Mouse (Mus musculus) neural tube, embryonic 14.5 days (tissue): ENCODE data around the gene Aimp1. TPM values are rescaled to one million over a fixed set of nuclear protein-coding genes. Genes with fewer than 3 reads are reported as not detected.

ENCODE experiments used
- ATAC-seq: fragments of 200-750 bp; cut with Nextera tagmentation; 2 replicates; pipeline ENCODE4 v1.8.0; 2017; ENCODE audit warnings: low read depth, mild to moderate bottlenecking, moderate TSS enrichment, moderate library complexity
- H3K27ac ChIP-seq: fragments of 300-500 bp; sonication (generic); 2 replicates; pipeline ENCODE4 v1.5.1; 2014; ENCODE audit warnings: low read depth, mild to moderate bottlenecking, control low read depth, low read length, moderate library complexity, mixed read lengths
- H3K27me3 ChIP-seq: fragments of 300-500 bp; sonication (generic); 2 replicates; pipeline ENCODE4 v1.6.1; 2014; ENCODE audit warnings: low read length; ENCODE audit not compliant: control insufficient read depth, insufficient read depth
- H3K36me3 ChIP-seq: fragments of 300-500 bp; sonication (generic); 2 replicates; pipeline ENCODE4 v1.6.1; 2014; ENCODE audit warnings: low read length, mixed read lengths; ENCODE audit not compliant: control insufficient read depth, insufficient read depth
- H3K4me1 ChIP-seq: fragments of 300-500 bp; sonication (generic); 2 replicates; pipeline ENCODE4 v1.6.1; 2014; ENCODE audit warnings: low read length; ENCODE audit not compliant: control insufficient read depth, insufficient read depth
- H3K4me2 ChIP-seq: fragments of 300-500 bp; sonication (generic); 2 replicates; pipeline ENCODE4 v1.6.1; 2014; ENCODE audit warnings: mild to moderate bottlenecking, low read depth, low read length, control low read depth
- H3K4me3 ChIP-seq: fragments of 300-500 bp; sonication (generic); 2 replicates; pipeline ENCODE4 v1.5.1; 2014; ENCODE audit warnings: low read depth, low read length, control low read depth, mixed read lengths
- H3K9ac ChIP-seq: fragments of 300-500 bp; sonication (generic); replicated peaks from 2 replicates; pipeline ENCODE4 v1.6.1; 2014; ENCODE audit warnings: low read depth, mild to moderate bottlenecking, control low read depth, low read length, mixed read lengths
- H3K9me3 ChIP-seq: fragments of 300-500 bp; sonication (generic); 2 replicates; pipeline ENCODE4 v1.6.1; 2016; ENCODE audit warnings: low read length; ENCODE audit not compliant: control insufficient read depth
- WGBS: fragments of 180-500 bp; shearing (Covaris S2); extraction: QIAGEN DNeasy Blood & Tissue Kit; methylation state at CpG from one replicate; pipeline ENCODE4 v1.1.7; 2014; 5-methylcytosine and 5-hydroxymethylcytosine counted together
- polyA plus RNA-seq: library from polyadenylated mRNA; unstranded; fragments of >200 nt; fragmentation: Nextera tagmentation; extraction: Ambion mirVana; gene quantifications from 2 replicates; pipeline ENCODE4 v1.2.1, GENCODE M21; 2014

Aimp1 gene
- 66.3 and 70.9 TPM in 2 replicates for polyA plus RNA-seq

DNA sequence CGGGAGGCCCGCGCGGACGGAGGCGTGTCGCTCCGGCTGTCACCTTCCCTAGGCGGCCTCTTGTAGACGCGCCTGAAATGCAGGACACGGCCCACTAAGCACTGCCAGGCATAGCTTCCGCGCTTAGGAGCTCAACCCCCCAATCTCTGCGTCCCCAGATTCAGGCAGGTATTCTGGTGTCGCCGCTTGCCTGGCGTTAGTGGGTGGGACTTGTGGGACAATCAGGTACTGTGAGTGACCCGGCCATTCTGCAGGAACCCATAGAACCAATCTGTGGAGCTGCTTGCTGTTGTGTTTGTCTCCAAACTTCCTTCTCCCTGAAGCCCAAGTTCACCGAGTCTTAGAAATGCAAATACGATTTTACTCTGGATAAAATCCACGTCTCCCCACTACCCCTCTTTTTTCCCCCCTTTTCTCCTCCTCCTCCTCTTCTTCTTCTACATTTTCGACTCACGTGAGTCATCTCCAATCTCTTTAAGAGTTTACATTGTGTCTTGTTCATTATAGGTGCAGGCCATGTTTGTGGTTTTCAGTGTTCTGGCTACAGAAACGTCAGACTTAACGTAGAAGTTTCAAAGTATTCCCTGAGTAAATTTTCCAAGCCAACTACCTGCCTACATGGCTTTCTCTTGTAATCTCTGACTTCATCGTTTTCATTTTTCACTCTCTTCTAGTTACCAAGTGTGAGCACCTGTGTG, at the start of gene Aimp1:
Gene Aimp1, minus strand, starts transcription at position 140 of the 698 bp plus-strand sequence.
- no peak for ATAC-seq
- H3K9me3 ChIP-seq: no peaks in the 10 kb centered on the region
- no peaks in the 10 kb centered on the region for H3K27me3 ChIP-seq
- H3K4me3 ChIP-seq: peak within 1 kb of the TSS; percentile 74
- peak within 1 kb of the TSS; percentile 47 for H3K4me2 ChIP-seq
- peaks cover 11% of the 10 kb centered on the region for H3K4me1 ChIP-seq
- 2% methylated on average over 27 of the region's 27 CpGs for WGBS
- no peaks in the 10 kb centered on the region; the same call in 1 of the 2 replicates for H3K36me3 ChIP-seq
- peak within 1 kb of the TSS; percentile 88 for H3K27ac ChIP-seq
- peak within 1 kb of the TSS; percentile 83 for H3K9ac ChIP-seq

DNA sequence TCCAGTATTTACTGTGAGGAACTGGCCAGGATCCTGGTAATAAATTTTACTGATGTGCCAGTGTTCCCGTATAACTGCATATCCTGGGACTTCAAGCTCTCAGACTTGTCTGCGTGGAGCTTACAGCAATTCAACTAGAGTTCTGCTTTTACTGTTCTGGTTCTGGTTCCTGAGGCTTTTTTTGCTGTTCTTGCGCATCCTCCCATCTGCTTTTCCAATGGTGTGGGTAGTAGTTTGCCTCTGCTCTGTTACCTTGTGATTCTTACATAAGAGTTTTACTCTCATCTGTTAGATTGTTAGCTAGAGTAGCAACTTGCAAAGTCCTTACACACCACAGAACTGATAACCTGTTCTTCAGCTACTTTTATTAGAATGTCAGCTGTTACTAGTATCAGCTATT, 40.2 kb upstream of the Aimp1 start:
- no peak overlapping the region for H3K27ac ChIP-seq
- ATAC-seq: no peak
- H3K27me3 ChIP-seq: no peaks in the 10 kb centered on the region
- no peak overlapping the region for H3K9ac ChIP-seq
- no peaks in the 10 kb centered on the region for H3K4me1 ChIP-seq
- no peaks in the 10 kb centered on the region for H3K9me3 ChIP-seq
- H3K4me3 ChIP-seq: no peak overlapping the region
- 88% methylated on average over 3 of the region's 3 CpGs for WGBS
- H3K36me3 ChIP-seq: peaks cover 17% of the 10 kb centered on the region; the same call in 1 of the 2 replicates
- H3K4me2 ChIP-seq: no peak overlapping the region

DNA sequence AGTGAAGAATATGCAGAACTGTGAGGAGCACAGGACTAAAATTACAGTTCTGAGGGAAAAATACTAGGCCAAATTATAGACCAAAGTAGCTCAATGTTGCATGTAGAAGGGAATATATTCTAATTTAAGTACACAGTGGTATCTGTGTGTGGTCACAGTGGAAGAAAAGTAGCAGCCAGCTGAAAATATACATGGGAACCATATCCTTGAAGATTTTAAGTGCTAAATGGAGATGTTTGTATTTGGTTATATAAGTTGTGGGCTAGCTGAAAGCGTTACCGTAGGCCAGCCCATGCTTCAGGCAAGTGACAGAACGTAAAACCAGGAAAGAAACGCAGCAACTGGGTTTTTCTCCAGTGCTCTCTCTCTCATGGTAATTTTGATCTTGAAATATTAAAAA, 33.1 kb upstream of the Aimp1 start:
- H3K9ac ChIP-seq: no peak overlapping the region
- H3K4me3 ChIP-seq: no peak overlapping the region
- no peak overlapping the region for H3K4me2 ChIP-seq
- H3K27ac ChIP-seq: no peak overlapping the region
- H3K4me1 ChIP-seq: no peaks in the 10 kb centered on the region
- H3K9me3 ChIP-seq: no peaks in the 10 kb centered on the region
- ATAC-seq: no peak
- no peaks in the 10 kb centered on the region for H3K27me3 ChIP-seq
- 97% methylated on average over 4 of the region's 4 CpGs for WGBS
- H3K36me3 ChIP-seq: 0 out of 2 replicates have a peak, but pooled peaks cover 9% of the 10 kb centered on the region

GRCm38 (mm10) chr3:132713913-132714312, 29.7 kb upstream of the Aimp1 start:
- 89% methylated on average over 5 of the region's 5 CpGs for WGBS
- ATAC-seq: no peak
- no peaks in the 10 kb centered on the region for H3K36me3 ChIP-seq
- no peaks in the 10 kb centered on the region for H3K9me3 ChIP-seq
- H3K27me3 ChIP-seq: no peaks in the 10 kb centered on the region
- no peak overlapping the region for H3K27ac ChIP-seq
- H3K4me3 ChIP-seq: no peak overlapping the region
- no peak overlapping the region for H3K4me2 ChIP-seq
- H3K9ac ChIP-seq: no peak overlapping the region
- H3K4me1 ChIP-seq: no peaks in the 10 kb centered on the region

DNA sequence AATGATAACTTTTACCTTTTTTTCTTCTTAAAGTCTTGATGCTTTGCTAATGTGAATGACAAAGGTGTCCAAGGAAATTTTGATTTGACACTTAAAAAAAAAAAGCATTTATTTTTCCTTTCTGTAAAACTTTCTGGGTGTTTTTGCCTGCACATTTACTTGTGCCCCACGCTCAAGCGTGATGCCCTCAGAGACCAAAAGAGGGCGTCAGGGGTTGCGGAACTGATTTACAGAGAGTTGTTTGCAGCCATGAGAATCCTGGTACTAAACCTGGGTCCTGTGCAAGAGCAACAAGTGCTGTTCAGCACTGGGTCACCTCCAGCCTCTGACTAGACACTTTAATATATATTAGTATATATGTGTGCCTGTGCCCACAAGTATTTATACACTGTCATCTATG, 22.8 kb upstream of the Aimp1 start:
- Histone ChIP-seq H3K36me3 (no peaks in the 10 kb centered on the region; the same call in 1 of the 2 replicates), H3K27ac (no peak overlapping the region), H3K9me3 (no peaks in the 10 kb centered on the region), H3K4me1 (no peaks in the 10 kb centered on the region), H3K4me2 (no peak overlapping the region), H3K9ac (no peak overlapping the region), H3K4me3 (no peak overlapping the region), H3K27me3 (no peaks in the 10 kb centered on the region)
- ATAC-seq: no peak
- 74% methylated on average over 4 of the region's 4 CpGs for WGBS

- no peak for ATAC-seq
- 88% methylated on average over 3 of the region's 3 CpGs for WGBS
- Histone ChIP-seq H3K4me1 (no peaks in the 10 kb centered on the region), H3K9me3 (no peaks in the 10 kb centered on the region), H3K27ac (no peak overlapping the region), H3K4me3 (no peak overlapping the region), H3K36me3 (no peaks in the 10 kb centered on the region; the same call in 1 of the 2 replicates), H3K9ac (no peak overlapping the region), H3K27me3 (no peaks in the 10 kb centered on the region), H3K4me2 (no peak overlapping the region)
These were observed 20.0 kb upstream of the Aimp1 start for GRCm38 (mm10) chr3:132704216-132704615.

DNA sequence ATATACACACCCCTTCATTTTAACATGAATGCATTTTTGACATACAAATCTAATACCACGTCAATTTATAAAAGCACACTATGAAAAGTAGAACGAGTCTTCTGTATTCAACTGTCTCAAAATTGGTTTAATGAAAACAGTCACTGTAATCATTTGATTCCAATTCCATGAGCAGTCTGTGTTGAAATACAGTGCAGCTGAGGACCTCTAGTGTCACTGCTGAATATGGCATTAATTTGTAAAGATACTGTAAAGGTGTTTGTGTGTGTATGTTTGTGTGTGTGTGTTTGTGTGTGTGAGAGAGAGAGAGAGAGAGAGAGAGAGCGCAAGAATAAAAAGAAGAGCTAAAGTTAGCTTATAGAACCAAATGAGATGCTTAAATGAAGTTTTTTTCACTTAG, 17.2 kb upstream of the Aimp1 start:
- Histone ChIP-seq H3K9ac (no peak overlapping the region), H3K4me1 (no peaks in the 10 kb centered on the region), H3K4me3 (no peak overlapping the region), H3K4me2 (no peak overlapping the region), H3K9me3 (no peaks in the 10 kb centered on the region), H3K27ac (no peak overlapping the region), H3K36me3 (no peaks in the 10 kb centered on the region; the same call in 1 of the 2 replicates), H3K27me3 (no peaks in the 10 kb centered on the region)
- 0 out of 2 replicates have a peak, but pooled peaks have one; percentile 31 for ATAC-seq
- whole genome bisulfite sequencing: 80% methylated on average over 3 of the region's 3 CpGs

DNA sequence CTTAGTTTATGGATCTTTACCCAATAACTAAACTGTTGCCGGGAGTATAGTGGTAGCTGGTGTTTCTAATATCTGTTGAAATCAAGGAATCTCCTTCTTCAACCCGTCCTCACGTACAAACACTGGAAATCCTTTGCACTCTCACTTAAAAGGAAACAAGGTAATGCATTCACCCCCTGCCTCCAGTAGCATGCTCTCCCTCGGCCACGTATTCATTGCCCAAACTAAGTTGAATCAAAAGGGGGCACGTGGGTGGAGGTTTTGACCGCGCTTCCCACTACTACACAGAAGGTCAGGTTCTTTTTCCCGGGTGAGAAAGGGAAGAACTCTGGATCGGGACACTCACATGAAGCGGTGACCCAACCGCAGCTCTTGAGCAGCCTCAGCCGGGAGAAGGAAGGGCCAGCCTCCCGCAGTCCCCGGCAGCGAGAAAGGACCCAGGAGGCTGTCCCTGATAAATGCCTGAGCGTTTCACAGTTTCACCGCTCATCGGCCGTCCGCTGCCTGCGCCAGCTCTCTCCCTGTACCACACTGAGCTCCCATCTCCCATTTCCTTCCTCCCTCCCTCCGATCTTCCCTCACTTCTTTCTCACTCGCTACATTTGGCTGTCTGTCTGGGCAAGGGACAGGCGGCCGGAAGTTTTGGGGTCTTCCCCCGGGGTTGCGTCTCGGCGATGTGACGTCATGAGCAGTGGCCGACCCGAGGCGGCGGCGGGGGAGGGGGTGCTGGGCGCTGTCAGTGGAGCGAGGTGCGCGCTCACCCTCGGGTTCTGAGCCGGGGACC, 531 bp downstream of the Aimp1 start, which contains the start of gene Tbck:
Gene Tbck, plus strand, starts transcription at position 698 of the 784 bp plus-strand sequence.
- H3K9ac ChIP-seq: peak within 1 kb of the TSS; percentile 83
- H3K4me1 ChIP-seq: peaks cover 11% of the 10 kb centered on the region
- WGBS: under 1% methylated on average over 41 of the region's 42 CpGs
- H3K27ac ChIP-seq: peak within 1 kb of the TSS; percentile 88
- peak within 1 kb of the TSS; percentile 47 for H3K4me2 ChIP-seq
- no peaks in the 10 kb centered on the region; the same call in 1 of the 2 replicates for H3K36me3 ChIP-seq
- H3K4me3 ChIP-seq: peak within 1 kb of the TSS; percentile 74
- no peaks in the 10 kb centered on the region for H3K9me3 ChIP-seq
- ATAC-seq: peak; percentile 98
- H3K27me3 ChIP-seq: no peaks in the 10 kb centered on the region

- Histone ChIP-seq H3K27ac (no peak overlapping the region), H3K4me3 (no peak overlapping the region), H3K9ac (no peak overlapping the region), H3K4me1 (peaks cover under 1% of the 10 kb centered on the region), H3K36me3 (0 out of 2 replicates have a peak, but pooled peaks cover 10% of the 10 kb centered on the region), H3K9me3 (no peaks in the 10 kb centered on the region), H3K4me2 (no peak overlapping the region), H3K27me3 (no peaks in the 10 kb centered on the region)
- ATAC-seq: no peak
- 96% methylated on average over 2 of the region's 2 CpGs for WGBS
These were observed 6.7 kb downstream of the Aimp1 start for GRCm38 (mm10) chr3:132677494-132677893.
